Mouse (Mus musculus): ENCODE measurements around the gene Map3k6.

DNA sequence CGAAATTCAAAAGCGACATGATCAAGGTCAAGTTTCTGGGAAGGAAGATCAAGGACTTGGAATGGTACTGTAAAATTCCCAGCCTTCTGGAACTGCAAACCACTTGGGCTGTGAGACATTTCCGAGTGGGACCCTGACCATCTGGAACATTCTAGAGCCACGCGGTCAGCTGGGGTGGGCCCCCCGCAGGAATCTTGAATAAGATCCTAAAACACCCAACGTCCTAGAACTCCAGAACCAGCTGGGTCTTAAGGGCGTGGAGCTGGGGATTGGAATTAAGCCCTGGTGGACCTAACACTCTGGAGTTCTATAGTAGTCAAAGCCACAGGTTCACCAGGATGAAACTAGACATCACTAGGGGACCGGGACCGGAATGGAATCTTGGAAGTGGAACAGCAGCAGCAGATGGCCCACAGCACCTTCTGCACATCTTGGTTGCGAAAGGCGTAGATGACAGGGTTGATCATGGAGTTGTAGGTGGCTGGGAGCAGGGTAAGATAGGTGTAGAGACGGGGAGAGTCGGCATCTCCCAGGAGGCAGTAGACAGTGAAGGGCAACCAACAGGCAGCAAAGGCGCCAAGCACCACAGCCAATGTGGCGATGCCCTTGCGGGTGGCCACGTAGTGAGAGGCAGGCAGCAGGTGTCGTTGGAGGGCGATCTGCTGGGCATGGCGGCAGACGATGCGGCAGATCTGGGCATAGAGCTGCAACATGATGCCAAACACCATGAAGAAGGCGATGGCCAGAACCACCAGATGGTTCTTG is 30.4 kb upstream of the Map3k6 start:
- TF ChIP-seq CTCF (IDR thresholded peaks at IDR 0.05; ENCODE audit: borderline replicate concordance, insufficient read depth, low read length): no peak
- TF ChIP-seq POLR2A (IDR thresholded peaks at IDR 0.05; ENCODE audit: low read depth, low read length): no peak
